Mouse (Mus musculus) heart, adult 8-10 months (tissue): ENCODE measurements at regions not wholly inside any gene's neighbourhood (a gene's known extent, or its start where the extent isn't known, plus 50 kb on each side); places are given as distances from the start of the nearest gene placed in this dataset.

Source experiments
- DNase-seq: peaks from one replicate; pipeline ENCODE4 v3.0.0; 2022; ENCODE audit warnings: low spot score
- microRNA-seq: library from miRNA; unstranded; fragments of <30 nt; microRNA quantifications from one replicate; pipeline ENCODE4 v1.2.0, GENCODE M21; 2022

DNA sequence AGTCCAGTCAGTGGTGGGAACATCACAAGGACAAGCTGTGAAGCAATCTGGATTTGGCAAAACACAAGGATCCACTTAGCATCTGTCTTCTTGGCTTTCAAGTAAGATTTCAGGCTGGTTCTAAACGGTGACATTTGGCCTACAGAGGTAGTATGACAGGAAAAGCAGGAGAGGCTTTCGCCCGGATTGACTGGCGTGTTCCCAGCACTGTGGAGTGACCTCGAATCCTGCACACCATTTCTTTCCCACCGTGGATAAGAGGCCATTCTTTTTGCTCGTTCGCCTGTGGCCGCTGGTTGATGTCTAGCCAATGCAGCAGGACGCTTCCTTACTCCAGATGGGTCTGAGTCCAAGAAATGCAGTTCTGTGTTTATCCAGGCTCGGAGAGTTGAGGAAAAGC is 99.6 kb upstream of the Nfe2l3 start:
- DNase-seq, result peak; percentile 45

DNA sequence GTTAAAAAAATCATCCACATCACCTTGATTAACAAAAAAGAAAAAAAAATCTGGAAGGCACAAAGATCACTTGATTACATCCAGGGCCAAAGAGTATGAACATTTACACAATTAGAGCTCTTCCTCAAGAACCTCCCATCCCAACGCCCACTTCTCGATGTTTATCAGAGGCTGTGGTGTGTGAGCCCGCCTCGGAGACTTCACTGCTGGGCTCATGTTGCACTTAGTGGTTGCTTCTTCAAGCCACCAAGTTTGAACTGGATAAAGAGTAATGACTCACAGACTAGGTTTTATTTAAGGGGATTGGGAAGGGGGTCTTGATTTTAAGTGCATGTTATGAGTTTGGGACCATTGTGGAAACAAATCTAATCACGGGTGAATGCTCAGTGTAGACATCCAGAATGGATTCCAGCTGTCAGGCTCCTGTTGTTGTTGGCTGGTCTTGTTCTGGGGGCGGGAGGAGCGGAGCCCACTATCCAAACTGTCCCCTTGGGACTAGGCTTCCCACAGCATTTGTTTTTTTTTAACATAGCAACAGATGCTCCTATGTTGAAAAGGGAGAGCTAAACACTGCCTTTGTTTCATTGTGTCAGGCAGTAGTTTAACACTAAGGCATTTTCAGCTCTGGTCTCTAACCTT is 98.6 kb upstream of the Nfe2l3 start:
- DNase-seq, result peak; percentile 69

DNA sequence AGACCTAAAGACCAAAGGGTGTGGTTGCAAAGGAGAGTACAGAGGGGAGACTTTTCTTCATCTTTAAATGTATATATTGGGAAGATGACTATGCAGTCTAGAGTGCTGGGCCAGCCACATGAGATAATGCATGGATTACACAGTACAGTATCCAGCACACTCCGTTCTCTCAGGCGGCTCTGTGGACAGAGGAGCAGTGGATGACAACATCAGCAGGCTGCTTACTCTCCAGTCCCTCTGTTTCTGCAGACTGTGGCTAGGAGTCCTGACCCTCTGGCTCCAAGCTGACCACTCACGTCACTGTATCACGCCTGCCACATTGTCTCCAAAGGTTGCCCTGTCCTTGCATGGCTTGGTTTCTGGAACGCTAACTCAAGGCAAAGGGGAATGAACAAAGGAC is 97.2 kb upstream of the Nfe2l3 start:
- no peak for DNase-seq

DNA sequence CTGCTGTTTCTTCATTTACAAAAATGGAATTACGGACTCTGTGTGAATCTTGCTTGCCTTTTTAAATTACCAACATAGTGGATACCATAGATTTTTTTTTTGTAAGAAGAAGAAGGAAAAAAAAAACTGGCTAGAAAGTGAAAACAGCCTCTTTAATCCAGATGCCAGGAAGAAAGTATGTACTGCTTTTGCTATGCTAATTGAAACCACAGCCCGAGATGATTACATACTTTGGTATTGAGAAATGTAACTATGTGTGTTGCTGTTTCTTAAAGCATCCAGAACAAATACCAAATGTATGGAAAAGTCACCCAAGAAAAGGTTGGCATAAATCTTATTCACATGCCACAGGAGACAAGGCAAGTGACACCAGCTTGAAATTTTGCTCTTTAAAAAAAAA is 93.2 kb upstream of the Nfe2l3 start:
- DNase-seq, result no peak

DNA sequence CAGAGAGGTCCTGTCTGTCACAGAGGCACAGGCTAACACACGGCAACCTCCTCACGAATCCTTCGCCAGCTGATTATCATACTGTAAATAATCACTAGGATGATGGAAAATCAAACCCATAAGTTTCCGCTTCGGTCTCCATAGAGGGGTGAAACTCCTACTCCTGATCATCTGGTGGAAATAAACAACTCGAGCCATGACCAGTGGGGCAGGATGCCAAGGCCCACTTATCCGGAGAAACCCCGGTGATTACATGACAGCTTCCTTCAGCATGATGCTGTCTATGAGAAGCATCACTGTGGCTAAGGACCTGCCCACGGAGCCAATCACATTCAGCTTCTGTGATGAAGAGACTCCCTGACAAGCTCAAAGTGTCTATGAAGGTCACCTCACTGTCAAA is 84.7 kb upstream of the Nfe2l3 start:
- DNase-seq, result no peak

DNA sequence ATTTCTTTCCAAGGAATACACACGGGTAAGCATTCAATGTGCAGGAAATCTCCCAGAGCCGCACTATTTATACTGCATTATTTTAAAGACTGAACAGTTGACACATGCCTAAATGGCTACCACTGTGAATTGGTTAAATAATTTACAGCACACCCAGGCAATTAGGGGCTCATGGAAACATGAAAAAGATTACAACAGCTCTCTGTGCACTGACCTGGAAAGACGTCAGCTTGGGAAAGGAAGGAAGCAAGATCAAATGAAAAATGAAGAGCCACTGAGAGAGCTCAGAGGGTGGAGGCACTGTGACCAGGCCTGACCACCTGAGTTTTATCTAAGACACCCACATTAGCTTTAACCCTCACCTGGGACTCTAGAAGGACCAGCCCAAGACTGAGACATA is 82.7 kb upstream of the Nfe2l3 start:
- DNase-seq, result no peak

DNA sequence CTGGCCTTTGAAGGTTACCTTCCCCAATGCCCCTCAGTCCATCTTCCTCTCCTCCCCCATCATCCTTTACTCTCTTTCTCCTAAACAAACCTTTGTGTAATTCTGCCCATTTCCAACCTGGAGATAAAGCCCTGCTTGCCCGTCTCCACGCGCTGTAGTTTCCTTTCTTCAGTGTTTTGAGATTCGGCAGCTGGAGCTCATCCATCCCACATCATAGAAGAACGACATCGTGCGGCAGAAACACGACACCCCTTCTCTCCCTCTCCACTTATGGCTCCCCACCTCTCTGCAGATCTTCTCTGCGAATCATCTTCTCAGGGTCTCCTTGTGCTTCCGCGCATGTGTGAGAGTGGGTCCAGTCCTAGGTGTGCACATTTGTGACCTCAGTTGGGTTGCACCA is 77.4 kb upstream of the Nfe2l3 start:
- DNase-seq, result no peak

DNA sequence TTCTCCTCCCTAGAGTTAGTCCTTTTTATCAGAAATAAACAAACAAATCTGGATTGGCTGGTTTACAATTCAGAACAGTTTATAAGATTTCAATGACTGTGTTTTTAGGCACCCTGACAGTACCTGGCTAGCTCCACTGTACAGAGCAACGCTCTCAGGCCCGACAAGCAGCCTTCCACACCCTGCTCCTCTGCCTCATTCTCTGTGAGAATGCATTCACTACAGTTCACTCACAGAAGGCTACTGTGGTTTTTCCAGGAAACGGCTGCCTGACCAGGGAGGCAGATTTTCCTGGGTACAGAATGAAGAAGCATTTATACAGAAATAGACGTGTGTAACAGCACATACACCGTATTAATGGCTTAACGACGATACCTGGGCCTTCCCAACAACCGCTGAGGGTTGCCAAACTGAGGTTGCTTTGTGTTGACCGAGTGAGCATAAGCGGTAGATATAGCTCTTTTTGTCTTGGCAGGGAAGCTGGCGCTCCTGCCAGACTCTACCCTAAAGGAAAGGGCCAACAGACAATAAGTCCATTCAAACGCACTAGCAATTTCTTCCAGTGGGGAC is 70.8 kb upstream of the Nfe2l3 start:
- no peak for DNase-seq

DNA sequence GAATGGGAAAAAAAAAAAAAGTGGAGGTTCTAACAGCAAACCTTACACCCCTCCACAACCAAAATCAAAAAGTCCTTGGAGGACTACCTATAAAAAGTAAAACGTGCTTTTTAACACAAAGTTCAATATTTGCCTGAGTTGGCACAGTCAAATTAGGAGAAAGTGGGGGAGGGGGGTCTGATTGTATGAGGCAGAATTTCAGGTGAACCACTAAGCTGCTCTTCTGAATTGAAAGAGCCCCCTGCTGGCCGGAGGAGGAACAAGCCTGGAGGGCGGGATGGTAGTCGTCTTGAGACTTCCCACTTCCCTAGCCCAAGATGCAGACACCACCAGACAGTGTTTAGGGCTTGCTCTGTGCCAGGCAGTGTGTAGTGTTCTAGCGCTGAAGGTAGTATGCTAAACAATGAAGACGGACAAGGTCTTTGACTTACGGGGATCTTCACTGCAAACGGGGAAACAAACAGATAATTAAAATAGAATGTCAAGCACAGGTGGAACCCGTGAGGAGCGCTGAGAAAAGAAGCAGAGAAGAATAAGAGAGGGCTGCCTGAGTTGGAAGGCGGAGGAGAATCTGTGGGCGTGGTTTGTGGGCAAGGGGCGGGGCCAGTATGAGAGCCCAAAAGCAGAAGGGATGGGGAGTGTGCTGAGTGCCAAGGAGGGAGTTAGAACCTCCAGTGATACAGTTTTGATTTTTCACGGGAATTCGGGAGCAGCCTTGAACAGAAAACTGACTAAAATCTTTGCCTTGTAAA is 69.8 kb upstream of the Nfe2l3 start:
- peak; percentile 84 for DNase-seq

DNA sequence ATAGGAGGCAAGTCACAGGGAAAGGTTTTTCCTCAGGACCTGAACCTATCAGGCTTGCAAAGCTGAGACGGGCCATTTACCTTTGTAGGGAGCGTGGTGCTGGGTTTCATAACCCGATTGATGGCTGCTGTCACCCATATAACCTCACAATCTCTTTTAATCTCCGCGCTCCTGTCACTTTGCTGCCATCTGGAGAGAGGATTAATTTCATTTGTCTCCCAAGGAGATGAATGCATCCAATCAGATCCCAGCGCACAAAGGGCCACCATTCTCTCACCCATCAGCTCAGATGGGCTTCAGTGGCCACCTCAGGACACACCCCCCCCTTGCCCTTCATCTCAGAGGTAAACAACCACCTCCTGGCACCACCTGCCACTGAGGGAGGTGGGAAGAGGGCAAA is 67.7 kb upstream of the Nfe2l3 start:
- no peak for DNase-seq

DNA sequence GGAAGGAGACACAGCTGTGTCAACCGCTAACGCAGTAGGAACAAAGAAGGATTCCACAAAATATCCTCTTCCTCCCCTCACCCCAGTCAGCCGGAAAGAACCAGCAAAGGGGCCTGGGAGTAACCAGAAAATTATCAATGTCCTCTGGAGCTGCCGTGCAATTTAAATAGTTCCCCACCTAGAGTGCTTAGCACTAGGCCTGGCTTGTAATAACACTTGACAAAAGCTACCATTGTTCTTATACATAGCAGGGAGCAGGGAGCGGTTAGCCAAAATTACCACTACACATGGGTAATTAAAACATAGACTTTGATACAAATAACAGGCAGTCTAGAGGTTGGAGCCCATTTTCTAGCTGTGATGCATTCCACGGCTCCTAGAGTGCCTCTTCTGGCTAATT is 62.7 kb upstream of the Nfe2l3 start:
- DNase-seq, result no peak

DNA sequence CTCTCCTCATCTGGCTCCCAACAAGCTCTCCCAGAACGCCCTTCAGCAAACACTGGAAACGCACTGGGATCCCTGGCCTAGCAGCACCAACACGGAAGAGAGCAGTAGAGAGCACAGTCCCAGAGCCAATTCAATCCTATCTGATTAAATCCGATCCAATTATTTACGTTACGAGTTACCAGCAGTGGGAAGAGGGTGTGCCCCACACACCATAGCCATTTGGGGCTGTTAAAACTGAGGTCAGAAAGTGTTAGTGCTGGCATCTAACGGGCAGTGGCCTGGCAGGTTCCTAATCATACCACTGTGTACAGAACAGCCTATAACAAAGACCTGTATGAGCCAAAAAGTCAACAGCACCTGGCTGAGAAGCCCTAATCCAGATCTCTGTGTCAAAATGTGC is 60.1 kb upstream of the Nfe2l3 start:
- no peak for DNase-seq

DNA sequence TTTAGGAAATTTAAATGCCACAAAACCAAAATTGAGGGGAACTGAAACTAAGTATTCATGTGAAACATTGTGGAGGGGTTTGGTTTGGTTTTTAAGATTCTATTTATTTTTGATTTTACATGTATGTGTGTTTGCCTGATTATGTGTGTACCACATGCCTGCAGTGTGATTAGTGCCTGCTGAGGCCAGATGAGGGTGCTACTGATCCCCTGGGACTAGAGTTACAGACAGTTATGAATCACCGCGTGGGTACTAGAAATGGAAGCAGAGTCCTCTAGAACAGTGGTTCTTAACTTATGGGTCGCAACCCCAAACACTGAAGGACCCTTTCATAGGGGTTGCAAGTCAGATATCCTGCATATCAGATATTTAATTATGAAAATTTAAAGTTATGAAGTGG is 54.0 kb upstream of the Nfe2l3 start:
- no peak for DNase-seq

DNA sequence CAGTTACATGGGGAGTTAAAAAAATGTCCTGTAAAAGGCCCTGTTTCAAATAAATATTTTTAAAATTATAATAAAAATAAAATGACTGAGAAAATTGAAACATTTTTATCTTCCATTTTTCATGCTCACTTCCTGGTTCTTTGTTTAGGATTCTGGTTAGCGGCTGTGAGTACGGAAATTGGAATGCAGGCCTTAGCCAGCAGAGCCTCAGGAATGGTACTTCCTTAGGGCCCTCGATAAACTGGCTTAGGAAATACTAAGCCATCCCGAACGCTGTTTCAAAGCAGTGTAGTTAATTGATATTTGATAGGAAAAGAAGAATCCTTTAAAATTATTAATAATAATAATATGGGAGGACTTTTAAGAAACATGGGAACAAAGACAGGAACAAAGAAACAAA is 53.4 kb upstream of the Nfe2l3 start:
- no peak for DNase-seq

DNA sequence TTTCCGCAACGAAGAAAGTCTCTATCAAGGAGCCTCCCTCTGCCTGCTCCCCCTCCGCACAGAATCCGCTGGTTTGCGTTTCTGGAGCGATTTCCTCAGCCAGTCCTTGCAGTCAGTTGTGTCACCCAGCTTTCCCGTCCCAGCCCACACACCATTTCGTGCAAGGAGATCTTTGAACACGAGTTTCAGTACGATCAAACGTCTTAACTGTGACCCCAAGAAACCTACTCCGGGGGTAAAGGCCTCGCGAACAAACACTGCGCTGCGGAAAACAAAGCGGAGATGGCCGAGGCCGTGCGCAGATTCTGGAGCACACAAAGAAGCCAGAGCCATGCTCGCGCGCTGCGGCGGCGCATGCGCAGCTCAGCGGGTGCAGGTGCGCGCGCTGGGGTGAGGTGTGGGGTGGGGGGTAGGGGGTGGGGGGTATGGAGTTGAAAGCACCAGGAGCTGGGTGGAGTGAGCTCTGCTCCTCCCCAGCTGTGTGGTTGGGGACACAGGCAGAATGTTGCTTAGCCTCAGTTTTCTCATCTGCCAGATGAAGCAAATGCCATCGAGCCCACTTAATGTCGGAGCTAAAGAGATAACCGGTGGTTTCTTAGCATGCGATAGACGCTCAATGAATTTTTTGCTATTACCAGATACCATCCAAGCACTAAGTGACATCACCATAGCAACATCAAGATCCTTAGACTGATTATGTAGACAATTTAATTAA is 52.8 kb upstream of the Nfe2l3 start:
- peak; percentile 19 for DNase-seq

DNA sequence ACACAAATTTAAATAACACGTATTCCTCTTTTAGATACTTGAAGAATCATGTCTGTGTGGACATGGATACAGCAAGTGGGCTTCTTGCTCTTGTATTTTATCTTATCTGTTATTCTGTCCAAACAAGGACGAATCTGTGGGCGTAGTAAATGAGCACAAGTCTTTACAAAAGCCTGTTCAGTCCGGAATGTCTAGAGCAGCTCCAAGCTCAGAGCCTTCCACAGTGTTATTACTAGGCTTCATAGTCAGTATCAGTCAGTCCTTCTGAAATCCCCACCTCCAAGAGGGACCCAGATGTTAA is 52.2 kb upstream of the Nfe2l3 start:
- DNase-seq, result no peak

DNA sequence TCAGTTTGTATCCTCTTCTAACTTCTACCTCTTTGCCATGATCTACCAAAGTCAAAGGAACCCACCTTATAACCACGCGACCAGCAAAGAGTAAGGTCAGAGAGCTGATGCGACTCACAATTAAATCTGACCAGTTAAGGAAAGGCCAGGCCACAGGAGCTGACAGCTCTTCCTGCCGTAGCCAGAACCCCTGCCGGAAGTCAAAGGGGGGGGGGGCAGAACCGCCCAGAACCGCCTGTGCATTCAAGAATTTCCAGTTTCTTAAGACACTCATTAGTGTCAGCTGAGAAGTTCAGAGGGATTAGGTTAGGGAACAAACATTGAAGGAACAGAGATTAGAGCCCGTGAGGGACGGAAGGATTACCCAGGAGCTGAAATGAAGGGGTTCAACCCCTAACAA is 51.0 kb upstream of the Nfe2l3 start:
- no peak for DNase-seq

Small RNA genes in the stretch of these regions (microRNA-seq; reads per million reads assigned to microRNA genes)
- gene Mir148a, result 94.1 reads per million, percentile 58 among the genes with 10 or more reads in this experiment
